Mouse (Mus musculus) inflammation-experienced regulatory T-cells, adult 16 weeks (primary cell): ENCODE results near the gene Ephb4. TPM values are rescaled to one million over a fixed set of nuclear protein-coding genes. Genes with fewer than 3 reads are reported as not detected.

Source experiments
- polyA plus RNA-seq: library from polyadenylated mRNA; unstranded; fragments of 100-300 nt; shearing (Covaris generic); gene quantifications from one replicate; pipeline ENCODE4 v1.2.1, GENCODE M21; 2017

The Ephb4 gene
- not detected for polyA plus RNA-seq

GRCm38 (mm10) chr5:137349384-137350204, at the start of gene Ephb4:
Ephb4 (plus strand) TSS chr5:137350109.

GRCm38 (mm10) chr5:137307071-137307912, 42.6 kb upstream of the Ephb4 start, which contains the start of gene Srrt:
Srrt (minus strand) TSS chr5:137307674.

GRCm38 (mm10) chr5:137314193-137315083, 35.5 kb upstream of the Ephb4 start, which contains the start of gene Trip6:
Trip6 (minus strand) TSS chr5:137314404.

GRCm38 (mm10) chr5:137333512-137334174, 16.3 kb upstream of the Ephb4 start, which contains the start of gene Slc12a9:
Slc12a9 (minus strand) TSS chr5:137333597.

Other genes starting within 250 kb of the Ephb4 start
- 18.8 TPM for gene Trim56, start 233.9 kb upstream of the Ephb4 start, polyA plus RNA-seq
- not detected for gene Muc3, start 200.8 kb upstream of the Ephb4 start, polyA plus RNA-seq
- gene Muc3a, start 137.7 kb upstream of the Ephb4 start, polyA plus RNA-seq = 2.4 TPM
- 0.51 TPM for gene Ache, start 62.6 kb upstream of the Ephb4 start, polyA plus RNA-seq
- 1.8 TPM for gene Ufsp1, start 55.5 kb upstream of the Ephb4 start, polyA plus RNA-seq
- gene Srrt, start 42.4 kb upstream of the Ephb4 start, polyA plus RNA-seq = 108 TPM
- gene Trip6, start 35.7 kb upstream of the Ephb4 start, polyA plus RNA-seq = 9.0 TPM
- gene Slc12a9, start 16.5 kb upstream of the Ephb4 start, polyA plus RNA-seq = 28.5 TPM
- gene Zan, start 127.0 kb downstream of the Ephb4 start, polyA plus RNA-seq = 0.67 TPM
- gene Pop7, start 152.4 kb downstream of the Ephb4 start, polyA plus RNA-seq = 48.1 TPM
- gene Gigyf1, start 168.4 kb downstream of the Ephb4 start, polyA plus RNA-seq = 3.9 TPM
- not detected for gene Epo, start 183.1 kb downstream of the Ephb4 start, polyA plus RNA-seq
- gene Gnb2, start 183.4 kb downstream of the Ephb4 start, polyA plus RNA-seq = 205 TPM
- gene Actl6b, start 203.4 kb downstream of the Ephb4 start, polyA plus RNA-seq = not detected
- 0.39 TPM for gene Tfr2, start 219.7 kb downstream of the Ephb4 start, polyA plus RNA-seq